Mouse (Mus musculus) stomach, adult 2 months (tissue): Measurements from ENCODE around the gene Gm17571. TPM values are rescaled to one million over a fixed set of nuclear protein-coding genes. Genes with fewer than 3 reads are reported as not detected.

ENCODE experiments used
- polyA plus RNA-seq: library from polyadenylated mRNA; depleted of rRNA; stranded (reverse); fragments of >200 nt; gene quantifications from 2 replicates; pipeline ENCODE4 v1.2.3, GENCODE M21; 2012; rRNA removed

Gene Gm17571
- not detected in 2 replicates for polyA plus RNA-seq

GRCm38 (mm10) chr9:13446703-13447285 is at the start of gene Gm17571:
Gene Gm17571, minus strand, starts transcription at chr9:13446753.

Other genes with a start within 250 kb of the Gm17571 start
- gene Jrkl, start 200.9 kb downstream of the Gm17571 start, polyA plus RNA-seq = not detected in 2 replicates
- gene Ccdc82, start 199.8 kb downstream of the Gm17571 start, polyA plus RNA-seq = 0.43 and 1.1 TPM in 2 replicates
- gene Maml2, start 148.8 kb downstream of the Gm17571 start, polyA plus RNA-seq = 0.95 and 1.7 TPM in 2 replicates